Mouse (Mus musculus): ENCODE measurements around the gene Pcnt. TPM values are rescaled to one million over a fixed set of nuclear protein-coding genes. Genes with fewer than 3 reads are reported as not detected.

The Pcnt gene
- polyA plus RNA-seq, 1 experiment from 2014 or later = 18.3 TPM

GRCm38 (mm10) chr10:76462721-76463120, 20.1 kb upstream of the Pcnt start:
- peaks cover 7% of the 10 kb centered on the region for H3K9me3 ChIP-seq (ENCODE audit: control insufficient read depth, low read length)
- no peak overlapping the region for H3K4me2 ChIP-seq (ENCODE audit: low read depth, low read length)
- no peaks in the 10 kb centered on the region for H3K36me3 ChIP-seq (ENCODE audit: control insufficient read depth, insufficient read depth, low read length)
- no peak overlapping the region for H3K4me3 ChIP-seq (ENCODE audit: low read length)
- ATAC-seq (ENCODE audit: low read depth) = no peak
- H3K4me1 ChIP-seq (replicated peaks; ENCODE audit: control insufficient read depth, insufficient read depth, low read length) = 0 out of 2 replicates have a peak, but pooled peaks cover 1% of the 10 kb centered on the region
- no peaks in the 10 kb centered on the region for H3K27me3 ChIP-seq (ENCODE audit: control insufficient read depth, insufficient read depth, low read depth, low read length)
- no peak overlapping the region for H3K9ac ChIP-seq (ENCODE audit: low read length)
- no peak overlapping the region for H3K27ac ChIP-seq (ENCODE audit: low read length)
- 85% methylated on average over 6 of the region's 6 CpGs for WGBS

- Histone ChIP-seq H3K9ac (ENCODE audit: low read length) (no peak overlapping the region), H3K27me3 (ENCODE audit: control insufficient read depth, insufficient read depth, low read depth, low read length) (no peaks in the 10 kb centered on the region), H3K9me3 (ENCODE audit: control insufficient read depth, low read length) (peaks cover 7% of the 10 kb centered on the region), H3K27ac (ENCODE audit: low read length) (no peak overlapping the region), H3K4me2 (ENCODE audit: low read depth, low read length) (no peak overlapping the region), H3K4me1 (replicated peaks; ENCODE audit: control insufficient read depth, insufficient read depth, low read length) (no peaks in the 10 kb centered on the region), H3K4me3 (ENCODE audit: low read length) (no peak overlapping the region), H3K36me3 (ENCODE audit: control insufficient read depth, insufficient read depth, low read length) (no peaks in the 10 kb centered on the region)
- 84% methylated on average over 7 of the region's 7 CpGs for WGBS
- ATAC-seq (ENCODE audit: low read depth) = no peak
Measured at GRCm38 (mm10) chr10:76462312-76462711, 19.7 kb upstream of the Pcnt start.

GRCm38 (mm10) chr10:76461255-76461654, 18.7 kb upstream of the Pcnt start:
- H3K4me1 ChIP-seq (replicated peaks; ENCODE audit: control insufficient read depth, insufficient read depth, low read length) = no peaks in the 10 kb centered on the region
- H3K4me2 ChIP-seq (ENCODE audit: low read depth, low read length) = no peak overlapping the region
- no peak overlapping the region for H3K4me3 ChIP-seq (ENCODE audit: low read length)
- WGBS = 86% methylated on average over 1 of the region's 1 CpGs
- H3K9me3 ChIP-seq (ENCODE audit: control insufficient read depth, low read length) = peaks cover 7% of the 10 kb centered on the region
- no peak overlapping the region for H3K9ac ChIP-seq (ENCODE audit: low read length)
- no peak overlapping the region for H3K27ac ChIP-seq (ENCODE audit: low read length)
- H3K27me3 ChIP-seq (ENCODE audit: control insufficient read depth, insufficient read depth, low read depth, low read length) = no peaks in the 10 kb centered on the region
- ATAC-seq (ENCODE audit: low read depth) = no peak
- H3K36me3 ChIP-seq (ENCODE audit: control insufficient read depth, insufficient read depth, low read length) = no peaks in the 10 kb centered on the region

- no peak overlapping the region for H3K4me3 ChIP-seq (ENCODE audit: low read length)
- ATAC-seq (ENCODE audit: low read depth) = no peak
- H3K4me2 ChIP-seq (ENCODE audit: low read depth, low read length) = no peak overlapping the region
- H3K9me3 ChIP-seq (ENCODE audit: control insufficient read depth, low read length) = peaks cover 7% of the 10 kb centered on the region
- no peak overlapping the region for H3K9ac ChIP-seq (ENCODE audit: low read length)
- 37% methylated on average over 5 of the region's 5 CpGs for WGBS
- H3K4me1 ChIP-seq (replicated peaks; ENCODE audit: control insufficient read depth, insufficient read depth, low read length) = no peaks in the 10 kb centered on the region
- no peaks in the 10 kb centered on the region for H3K27me3 ChIP-seq (ENCODE audit: control insufficient read depth, insufficient read depth, low read depth, low read length)
- H3K36me3 ChIP-seq (ENCODE audit: control insufficient read depth, insufficient read depth, low read length) = no peaks in the 10 kb centered on the region
- no peak overlapping the region for H3K27ac ChIP-seq (ENCODE audit: low read length)
Measured at GRCm38 (mm10) chr10:76455289-76455688, 12.7 kb upstream of the Pcnt start.

- WGBS = 45% methylated on average over 5 of the region's 5 CpGs
- Histone ChIP-seq H3K9ac (ENCODE audit: low read length) (0 out of 2 replicates have a peak within 1 kb of the TSS, but pooled peaks have one; percentile 5), H3K9me3 (ENCODE audit: control insufficient read depth, low read length) (no peaks in the 10 kb centered on the region), H3K27me3 (ENCODE audit: control insufficient read depth, insufficient read depth, low read depth, low read length) (no peaks in the 10 kb centered on the region), H3K27ac (ENCODE audit: low read length) (peak within 1 kb of the TSS; percentile 83), H3K4me2 (ENCODE audit: low read depth, low read length) (no peak within 1 kb of the TSS), H3K4me3 (ENCODE audit: low read length) (no peak within 1 kb of the TSS), H3K4me1 (replicated peaks; ENCODE audit: control insufficient read depth, insufficient read depth, low read length) (peaks cover 11% of the 10 kb centered on the region), H3K36me3 (ENCODE audit: control insufficient read depth, insufficient read depth, low read length) (no peaks in the 10 kb centered on the region)
- no peak for ATAC-seq (ENCODE audit: low read depth)
Measured at GRCm38 (mm10) chr10:76448851-76449250, 6.3 kb upstream of the Pcnt start, which contains the start of gene 2610028H24Rik. Gene 2610028H24Rik, plus strand, starts transcription at chr10:76449081.

GRCm38 (mm10) chr10:76447406-76448229, 5.0 kb upstream of the Pcnt start:
- Histone ChIP-seq H3K4me2 (ENCODE audit: low read depth, low read length) (no peak overlapping the region), H3K27me3 (ENCODE audit: control insufficient read depth, insufficient read depth, low read depth, low read length) (no peaks in the 10 kb centered on the region), H3K4me3 (ENCODE audit: low read length) (no peak overlapping the region), H3K4me1 (replicated peaks; ENCODE audit: control insufficient read depth, insufficient read depth, low read length) (peaks cover 17% of the 10 kb centered on the region), H3K36me3 (ENCODE audit: control insufficient read depth, insufficient read depth, low read length) (no peaks in the 10 kb centered on the region), H3K9me3 (ENCODE audit: control insufficient read depth, low read length) (no peaks in the 10 kb centered on the region), H3K9ac (ENCODE audit: low read length) (no peak overlapping the region), H3K27ac (ENCODE audit: low read length) (peak overlapping the region; percentile 86)
- peak; percentile 56; the same call in 1 of the 2 replicates for ATAC-seq (ENCODE audit: low read depth)
- WGBS = 54% methylated on average over 15 of the region's 15 CpGs

- WGBS = 62% methylated on average over 4 of the region's 4 CpGs
- no peak for ATAC-seq (ENCODE audit: low read depth)
- no peaks in the 10 kb centered on the region for H3K27me3 ChIP-seq (ENCODE audit: control insufficient read depth, insufficient read depth, low read depth, low read length)
- peaks cover 23% of the 10 kb centered on the region for H3K4me1 ChIP-seq (replicated peaks; ENCODE audit: control insufficient read depth, insufficient read depth, low read length)
- no peak overlapping the region for H3K9ac ChIP-seq (ENCODE audit: low read length)
- no peaks in the 10 kb centered on the region for H3K9me3 ChIP-seq (ENCODE audit: control insufficient read depth, low read length)
- H3K36me3 ChIP-seq (ENCODE audit: control insufficient read depth, insufficient read depth, low read length) = no peaks in the 10 kb centered on the region
- H3K4me2 ChIP-seq (ENCODE audit: low read depth, low read length) = no peak overlapping the region
- peak overlapping the region; percentile 42 for H3K27ac ChIP-seq (ENCODE audit: low read length)
- H3K4me3 ChIP-seq (ENCODE audit: low read length) = no peak overlapping the region
Measured at GRCm38 (mm10) chr10:76445996-76446681, 3.6 kb upstream of the Pcnt start.

- 90% methylated on average over 17 of the region's 17 CpGs for WGBS
- Histone ChIP-seq H3K27ac (ENCODE audit: low read length) (peak within 1 kb of the TSS; percentile 23), H3K36me3 (ENCODE audit: control insufficient read depth, insufficient read depth, low read length) (peaks cover 23% of the 10 kb centered on the region), H3K9ac (ENCODE audit: low read length) (peak within 1 kb of the TSS; percentile 32; the same call in 1 of the 2 replicates), H3K4me3 (ENCODE audit: low read length) (no peak within 1 kb of the TSS; the same call in 1 of the 2 replicates), H3K9me3 (ENCODE audit: control insufficient read depth, low read length) (no peaks in the 10 kb centered on the region), H3K27me3 (ENCODE audit: control insufficient read depth, insufficient read depth, low read depth, low read length) (no peaks in the 10 kb centered on the region), H3K4me1 (replicated peaks; ENCODE audit: control insufficient read depth, insufficient read depth, low read length) (peaks cover 13% of the 10 kb centered on the region), H3K4me2 (ENCODE audit: low read depth, low read length) (peak within 1 kb of the TSS; percentile 69)
- ATAC-seq (ENCODE audit: low read depth) = no peak
Measured at GRCm38 (mm10) chr10:76440281-76440680, 2.3 kb downstream of the Pcnt start, which contains the start of gene AC141477.1. Gene AC141477.1, minus strand, starts transcription at chr10:76440444.

Data from lung, embryonic 16.5 days (tissue).